Mouse (Mus musculus): ENCODE results near the gene Gast. TPM values are rescaled to one million over a fixed set of nuclear protein-coding genes. Genes with fewer than 3 reads are reported as not detected.
"Not testable (repeated sequence)": the region's sequence is repeated elsewhere in the genome, so short reads cannot be mapped to it uniquely, and the experiment has no call there.

Gast gene
- polyA plus RNA-seq, 1 experiment from 2014 or later = not detected

GRCm38 (mm10) chr11:100308672-100309071 is 25.5 kb upstream of the Gast start:
- not testable (repeated sequence) for H3K9ac ChIP-seq; H3K27me3 ChIP-seq; H3K27ac ChIP-seq; H3K9me3 ChIP-seq (replicated peaks); ATAC-seq (replicated peaks; ENCODE audit: low FRiP score); H3K4me1 ChIP-seq; H3K4me3 ChIP-seq (replicated peaks); H3K4me2 ChIP-seq; H3K36me3 ChIP-seq
- WGBS = 87% methylated on average over 6 of the region's 6 CpGs

- WGBS = 79% methylated on average over 1 of the region's 1 CpGs
- H3K9me3 ChIP-seq (replicated peaks) = no peaks in the 10 kb centered on the region
- no peaks in the 10 kb centered on the region for H3K4me1 ChIP-seq
- H3K9ac ChIP-seq = no peak overlapping the region
- no peak overlapping the region for H3K27ac ChIP-seq
- no peak overlapping the region for H3K4me3 ChIP-seq (replicated peaks)
- no peak overlapping the region for H3K4me2 ChIP-seq
- no peak for ATAC-seq (replicated peaks; ENCODE audit: low FRiP score)
- no peaks in the 10 kb centered on the region for H3K36me3 ChIP-seq
- no peaks in the 10 kb centered on the region for H3K27me3 ChIP-seq
These were observed 22.6 kb upstream of the Gast start for GRCm38 (mm10) chr11:100311656-100312055.

GRCm38 (mm10) chr11:100312096-100312679 is 22.0 kb upstream of the Gast start:
- Histone ChIP-seq H3K9ac (no peak overlapping the region), H3K4me3 (replicated peaks) (no peak overlapping the region), H3K4me2 (no peak overlapping the region), H3K9me3 (replicated peaks) (no peaks in the 10 kb centered on the region), H3K36me3 (no peaks in the 10 kb centered on the region), H3K4me1 (no peaks in the 10 kb centered on the region), H3K27me3 (no peaks in the 10 kb centered on the region), H3K27ac (no peak overlapping the region)
- no peak for ATAC-seq (replicated peaks; ENCODE audit: low FRiP score)
- WGBS = 36% methylated on average over 5 of the region's 5 CpGs

GRCm38 (mm10) chr11:100313424-100313823 is 20.8 kb upstream of the Gast start:
- Histone ChIP-seq H3K4me2 (no peak overlapping the region), H3K36me3 (no peaks in the 10 kb centered on the region), H3K4me1 (no peaks in the 10 kb centered on the region), H3K9me3 (replicated peaks) (no peaks in the 10 kb centered on the region), H3K9ac (no peak overlapping the region), H3K4me3 (replicated peaks) (no peak overlapping the region), H3K27ac (no peak overlapping the region), H3K27me3 (no peaks in the 10 kb centered on the region)
- WGBS = 88% methylated on average over 6 of the region's 6 CpGs
- no peak for ATAC-seq (replicated peaks; ENCODE audit: low FRiP score)

- Histone ChIP-seq H3K4me1 (peaks cover 4% of the 10 kb centered on the region; the same call in 1 of the 2 replicates), H3K27ac (no peak overlapping the region), H3K4me3 (replicated peaks) (no peak overlapping the region), H3K9ac (no peak overlapping the region), H3K27me3 (no peaks in the 10 kb centered on the region), H3K36me3 (peaks cover under 1% of the 10 kb centered on the region; the same call in 1 of the 2 replicates), H3K9me3 (replicated peaks) (no peaks in the 10 kb centered on the region), H3K4me2 (no peak overlapping the region)
- 94% methylated on average over 5 of the region's 5 CpGs for WGBS
- no peak for ATAC-seq (replicated peaks; ENCODE audit: low FRiP score)
These were observed 18.8 kb upstream of the Gast start for GRCm38 (mm10) chr11:100315439-100315838.

GRCm38 (mm10) chr11:100317826-100318380 is 16.3 kb upstream of the Gast start:
- Histone ChIP-seq H3K4me1 (peaks cover 15% of the 10 kb centered on the region), H3K4me3 (replicated peaks) (no peak overlapping the region), H3K27ac (no peak overlapping the region), H3K4me2 (no peak overlapping the region), H3K36me3 (peaks cover 24% of the 10 kb centered on the region), H3K27me3 (no peaks in the 10 kb centered on the region), H3K9ac (no peak overlapping the region), H3K9me3 (replicated peaks) (no peaks in the 10 kb centered on the region)
- ATAC-seq (replicated peaks; ENCODE audit: low FRiP score) = no peak
- 50% methylated on average over 6 of the region's 6 CpGs for WGBS

GRCm38 (mm10) chr11:100318529-100319451 is 15.4 kb upstream of the Gast start:
- H3K27me3 ChIP-seq = no peaks in the 10 kb centered on the region
- H3K4me2 ChIP-seq = peak overlapping the region; percentile 66
- peaks cover 15% of the 10 kb centered on the region for H3K4me1 ChIP-seq
- peak overlapping the region; percentile 75 for H3K27ac ChIP-seq
- ATAC-seq (replicated peaks; ENCODE audit: low FRiP score) = no peak; the same call in 1 of the 2 replicates
- peak overlapping the region; percentile 84 for H3K4me3 ChIP-seq (replicated peaks)
- no peaks in the 10 kb centered on the region for H3K9me3 ChIP-seq (replicated peaks)
- H3K36me3 ChIP-seq = peaks cover 25% of the 10 kb centered on the region
- WGBS = 88% methylated on average over 10 of the region's 10 CpGs
- H3K9ac ChIP-seq = 0 out of 2 replicates have a peak overlapping the region, but pooled peaks have one; percentile 24

- Histone ChIP-seq H3K27me3 (no peaks in the 10 kb centered on the region), H3K4me3 (replicated peaks) (peak within 1 kb of the TSS; percentile 84), H3K9ac (peak within 1 kb of the TSS; percentile 96), H3K36me3 (peaks cover 25% of the 10 kb centered on the region), H3K9me3 (replicated peaks) (no peaks in the 10 kb centered on the region), H3K4me2 (peak within 1 kb of the TSS; percentile 80), H3K27ac (peak within 1 kb of the TSS; percentile 99), H3K4me1 (peaks cover 15% of the 10 kb centered on the region)
- peak; percentile 92 for ATAC-seq (replicated peaks; ENCODE audit: low FRiP score)
- 2% methylated on average over 55 of the region's 58 CpGs for WGBS
These were observed 14.6 kb upstream of the Gast start, which contains the start of gene Eif1 for GRCm38 (mm10) chr11:100319492-100320171. TSS of gene Eif1 (plus strand) at chr11:100319885.

- Histone ChIP-seq H3K36me3 (peaks cover 25% of the 10 kb centered on the region), H3K9me3 (replicated peaks) (no peaks in the 10 kb centered on the region), H3K4me1 (peaks cover 15% of the 10 kb centered on the region), H3K9ac (peak overlapping the region; percentile 96), H3K27ac (peak overlapping the region; percentile 99), H3K4me2 (peak overlapping the region; percentile 80), H3K27me3 (no peaks in the 10 kb centered on the region), H3K4me3 (replicated peaks) (peak overlapping the region; percentile 84)
- under 1% methylated on average over 31 of the region's 40 CpGs for WGBS
- ATAC-seq (replicated peaks; ENCODE audit: low FRiP score) = peak; percentile 90
These were observed 14.0 kb upstream of the Gast start for GRCm38 (mm10) chr11:100320172-100320630.

- Histone ChIP-seq H3K36me3 (peaks cover 25% of the 10 kb centered on the region), H3K4me2 (peak overlapping the region; percentile 80), H3K4me1 (peaks cover 15% of the 10 kb centered on the region), H3K4me3 (replicated peaks) (peak overlapping the region; percentile 84), H3K27ac (peak overlapping the region; percentile 99), H3K9ac (peak overlapping the region; percentile 96)
- 18% methylated on average over 11 of the region's 11 CpGs for WGBS
- not testable (repeated sequence) for H3K9me3 ChIP-seq (replicated peaks); ATAC-seq (replicated peaks; ENCODE audit: low FRiP score); H3K27me3 ChIP-seq
These were observed 13.4 kb upstream of the Gast start for GRCm38 (mm10) chr11:100320701-100321410.
